Mouse (Mus musculus): ENCODE results near the gene Gm10073.
A peak's percentile ranks its signal among the peaks of the same experiment; 100 is the strongest.
"Not testable (repeated sequence)": the region's sequence is repeated elsewhere in the genome, so short reads cannot be mapped to it uniquely, and the experiment has no call there.

Gene Gm10073

GRCm38 (mm10) chr8:106573168-106573567, at the start of gene Gm10073:
Gene Gm10073 (minus strand): TSS chr8:106573461.
- not testable (repeated sequence) for DNase-seq

GRCm38 (mm10) chr8:106623016-106623415, 49.8 kb upstream of the Gm10073 start:
- no peak for DNase-seq

- peak; percentile 38 for DNase-seq
Observed at GRCm38 (mm10) chr8:106620488-106620887, 47.2 kb upstream of the Gm10073 start.

- no peak for DNase-seq
Observed at GRCm38 (mm10) chr8:106619549-106620245, 46.4 kb upstream of the Gm10073 start.

- DNase-seq, result no peak
Observed at GRCm38 (mm10) chr8:106618324-106618723, 45.1 kb upstream of the Gm10073 start.

GRCm38 (mm10) chr8:106617865-106618264, 44.6 kb upstream of the Gm10073 start:
- no peak for DNase-seq

GRCm38 (mm10) chr8:106617196-106617595, 43.9 kb upstream of the Gm10073 start:
- DNase-seq, result no peak

- no peak for DNase-seq
Observed at GRCm38 (mm10) chr8:106616679-106617078, 43.4 kb upstream of the Gm10073 start.

GRCm38 (mm10) chr8:106615661-106616299, 42.5 kb upstream of the Gm10073 start:
- no peak for DNase-seq

GRCm38 (mm10) chr8:106614704-106615103, 41.4 kb upstream of the Gm10073 start:
- no peak for DNase-seq

GRCm38 (mm10) chr8:106612047-106612446, 38.8 kb upstream of the Gm10073 start:
- no peak for DNase-seq

GRCm38 (mm10) chr8:106610958-106611640, 37.8 kb upstream of the Gm10073 start:
- DNase-seq, result no peak

GRCm38 (mm10) chr8:106609076-106609903, 36.0 kb upstream of the Gm10073 start:
- no peak for DNase-seq

- DNase-seq, result no peak
Observed at GRCm38 (mm10) chr8:106608425-106608824, 35.2 kb upstream of the Gm10073 start.

- not testable (repeated sequence) for DNase-seq
Observed at GRCm38 (mm10) chr8:106607783-106608182, 34.5 kb upstream of the Gm10073 start.

- DNase-seq, result no peak
Observed at GRCm38 (mm10) chr8:106606601-106607145, 33.4 kb upstream of the Gm10073 start.

- DNase-seq, result no peak
Observed at GRCm38 (mm10) chr8:106606121-106606520, 32.9 kb upstream of the Gm10073 start.

GRCm38 (mm10) chr8:106605657-106606056, 32.4 kb upstream of the Gm10073 start:
- DNase-seq, result no peak

- DNase-seq, result no peak
Observed at GRCm38 (mm10) chr8:106603933-106604332, 30.7 kb upstream of the Gm10073 start.

GRCm38 (mm10) chr8:106603131-106603819, 30.0 kb upstream of the Gm10073 start, which contains the start of gene Cdh1:
Gene Cdh1 (plus strand): TSS chr8:106603351.
- no peak for DNase-seq

- no peak for DNase-seq
Observed at GRCm38 (mm10) chr8:106599265-106599979, 26.2 kb upstream of the Gm10073 start.

Measured in cerebellum, adult 11 months (tissue).